Mouse (Mus musculus) forebrain, embryonic 11.5 days (tissue): Measurements from ENCODE around the gene Bst2. TPM values are rescaled to one million over a fixed set of nuclear protein-coding genes. Genes with fewer than 3 reads are reported as not detected.

Experiments
- ATAC-seq: fragments of 200-750 bp; cut with Nextera tagmentation; replicated peaks from 2 replicates; pipeline ENCODE4 v1.8.0; 2017; ENCODE audit warnings: moderate TSS enrichment; ENCODE audit not compliant: low FRiP score
- DNase-seq: peaks from one replicate; pipeline ENCODE4 v3.0.0-alpha.2; 2017; ENCODE audit warnings: low spot score
- H3K27ac ChIP-seq: fragments of 300-500 bp; sonication (generic); 2 replicates; pipeline ENCODE4 v1.5.1; 2014; ENCODE audit warnings: low read depth, low read length
- H3K27me3 ChIP-seq: fragments of 300-500 bp; sonication (generic); 2 replicates; pipeline ENCODE4 v1.6.1; 2014; ENCODE audit warnings: mild to moderate bottlenecking, low read length, mixed read lengths; ENCODE audit not compliant: control insufficient read depth, insufficient read depth
- H3K36me3 ChIP-seq: fragments of 300-500 bp; sonication (generic); 2 replicates; pipeline ENCODE4 v1.6.1; 2014; ENCODE audit warnings: mild to moderate bottlenecking, low read length, moderate library complexity, mixed read lengths; ENCODE audit not compliant: control insufficient read depth, insufficient read depth
- H3K4me1 ChIP-seq: fragments of 300-500 bp; sonication (generic); replicated peaks from 2 replicates; pipeline ENCODE4 v1.6.1; 2014; ENCODE audit warnings: low read length, mixed read lengths; ENCODE audit not compliant: control insufficient read depth, insufficient read depth
- H3K4me2 ChIP-seq: fragments of 300-500 bp; sonication (generic); 2 replicates; pipeline ENCODE4 v1.6.1; 2014; ENCODE audit warnings: low read depth, mild to moderate bottlenecking, low read length, moderate library complexity, mixed read lengths; ENCODE audit not compliant: severe bottlenecking
- H3K4me3 ChIP-seq: fragments of 300-500 bp; sonication (generic); 2 replicates; pipeline ENCODE4 v1.5.1; 2014; ENCODE audit warnings: low read depth, low read length
- H3K9ac ChIP-seq: fragments of 300-500 bp; sonication (generic); 2 replicates; pipeline ENCODE4 v1.6.1; 2014; ENCODE audit warnings: low read length
- H3K9me3 ChIP-seq: fragments of 300-500 bp; sonication (generic); 2 replicates; pipeline ENCODE4 v1.6.1; 2016; ENCODE audit warnings: low read length, mixed read lengths; ENCODE audit not compliant: control insufficient read depth
- WGBS: fragments of 180-500 bp; shearing (Covaris S2); extraction: QIAGEN DNeasy Blood & Tissue Kit; methylation state at CpG from one replicate; pipeline ENCODE4 v1.1.7; 2014; 5-methylcytosine and 5-hydroxymethylcytosine counted together
- polyA plus RNA-seq: library from polyadenylated mRNA; unstranded; fragments of >200 nt; fragmentation: Nextera tagmentation; extraction: Ambion mirVana; gene quantifications from 2 replicates; pipeline ENCODE4 v1.2.1, GENCODE M21; 2014

Gene Bst2
- polyA plus RNA-seq, 1 experiment from 2014 or later = 3.1 TPM

DNA sequence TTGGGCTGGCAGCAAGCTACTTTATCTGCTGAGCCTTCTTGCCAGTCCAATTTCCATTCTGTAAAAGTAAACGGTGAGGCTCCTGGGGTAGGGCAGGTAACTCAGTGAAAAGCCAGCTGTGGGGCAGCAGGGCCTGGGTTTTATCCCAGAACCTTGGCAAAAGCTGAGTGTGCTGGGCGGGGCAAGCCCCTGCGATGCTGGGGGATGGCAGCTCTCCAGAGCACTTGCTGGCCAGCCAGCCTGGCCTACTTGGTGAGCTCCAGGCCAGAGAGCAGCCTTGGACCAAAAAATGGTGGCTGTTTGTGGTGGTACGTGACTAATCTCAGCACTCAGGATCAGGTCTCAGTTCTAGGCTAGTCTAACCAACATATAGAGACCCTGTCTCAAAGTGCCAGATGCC lies 31.3 kb downstream of the Bst2 start:
- Histone ChIP-seq H3K4me3 (no peak overlapping the region), H3K36me3 (no peaks in the 10 kb centered on the region), H3K4me2 (no peak overlapping the region), H3K4me1 (peaks cover 5% of the 10 kb centered on the region; the same call in 1 of the 2 replicates), H3K27me3 (peaks cover 30% of the 10 kb centered on the region), H3K9ac (no peak overlapping the region), H3K27ac (no peak overlapping the region), H3K9me3 (no peaks in the 10 kb centered on the region)
- DNase-seq (no peak), ATAC-seq (no peak)
- WGBS = 84% methylated on average over 4 of the region's 4 CpGs

DNA sequence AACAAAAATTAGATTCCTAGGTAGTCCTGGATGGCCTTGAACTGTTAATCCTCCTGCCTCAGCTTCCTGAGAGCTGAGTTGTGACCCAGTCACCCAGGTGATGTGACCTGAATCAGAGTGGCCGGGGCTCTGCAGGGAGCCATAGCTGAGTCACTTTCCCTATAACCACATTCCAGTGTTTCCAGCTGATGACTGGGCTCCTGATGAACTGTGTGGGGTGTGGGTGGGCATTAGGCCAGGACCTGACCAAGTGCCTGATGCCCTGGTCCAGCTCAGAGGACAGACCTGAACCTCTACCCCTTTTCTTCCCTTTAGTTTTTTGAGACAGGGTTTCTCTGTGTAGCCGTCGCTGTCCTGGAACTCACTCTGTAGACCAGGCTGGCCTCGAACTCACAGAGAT lies 31.9 kb downstream of the Bst2 start:
- WGBS = 96% methylated on average over 4 of the region's 4 CpGs
- ATAC-seq (no peak), DNase-seq (no peak)
- Histone ChIP-seq H3K9ac (no peak overlapping the region), H3K4me1 (peaks cover 5% of the 10 kb centered on the region; the same call in 1 of the 2 replicates), H3K4me2 (no peak overlapping the region), H3K27me3 (peaks cover 30% of the 10 kb centered on the region), H3K4me3 (no peak overlapping the region), H3K36me3 (no peaks in the 10 kb centered on the region), H3K27ac (no peak overlapping the region), H3K9me3 (no peaks in the 10 kb centered on the region)

DNA sequence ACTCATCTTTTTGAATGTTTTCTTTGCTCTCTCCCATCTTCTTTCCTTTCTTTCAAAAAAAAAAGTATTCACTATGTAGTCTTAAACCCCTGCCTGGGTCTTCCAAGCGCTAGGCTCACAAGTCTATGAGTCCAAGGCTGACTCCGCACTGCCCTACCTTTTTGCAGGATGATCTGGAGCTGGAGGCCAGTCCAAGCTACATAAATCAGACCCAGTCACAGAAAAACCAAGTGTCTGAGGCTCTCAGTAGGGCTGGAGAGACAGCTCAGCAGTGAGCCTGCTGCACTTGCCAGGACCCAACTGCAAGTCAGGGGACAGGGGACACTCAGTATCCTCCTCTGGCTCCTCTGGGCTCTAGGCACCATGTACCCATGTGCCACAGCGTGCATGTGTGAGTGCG lies 32.9 kb downstream of the Bst2 start:
- H3K9ac ChIP-seq = no peak overlapping the region
- 83% methylated on average over 4 of the region's 4 CpGs for WGBS

DNA sequence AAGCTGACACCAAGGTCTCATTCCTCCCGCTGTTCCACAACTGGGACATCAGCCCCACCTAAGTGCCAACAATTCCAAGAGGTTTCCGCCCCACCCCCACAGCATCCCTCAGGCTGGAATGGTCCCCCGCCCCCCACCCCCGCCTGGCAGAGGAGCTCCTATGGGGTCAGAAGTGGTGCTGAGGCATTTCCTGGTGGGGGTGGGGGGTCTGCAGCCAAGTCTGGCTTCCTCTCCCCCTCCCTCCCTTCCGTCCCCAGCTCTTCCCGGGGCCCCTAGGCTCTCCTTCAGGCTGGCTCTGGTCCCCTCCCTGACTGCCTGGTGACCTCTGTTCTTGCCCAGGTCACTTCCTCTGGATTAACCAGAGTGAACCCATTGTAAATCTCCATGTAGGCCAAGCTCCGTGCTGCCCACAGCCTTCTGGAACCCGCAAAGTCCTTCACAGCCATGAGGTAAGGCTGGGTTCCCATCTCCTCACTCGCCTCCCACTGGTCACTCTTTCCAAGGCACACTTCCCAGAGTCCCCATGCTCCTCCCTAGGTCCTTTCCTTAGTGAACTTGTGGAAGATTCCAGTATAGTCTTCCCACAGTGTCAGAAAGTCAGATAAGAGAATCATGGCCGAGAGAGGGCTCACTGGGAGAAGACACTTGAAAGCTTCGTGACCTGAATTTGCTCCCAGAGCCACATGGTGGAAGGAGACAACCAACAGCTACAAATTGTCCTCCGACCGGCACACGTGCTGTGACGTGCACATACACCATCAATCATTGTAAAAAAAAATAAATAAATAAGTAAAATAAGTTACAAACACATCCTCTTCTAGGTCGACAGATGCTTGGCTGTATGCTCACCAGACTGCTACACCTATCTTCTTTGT lies 38.2 kb downstream of the Bst2 start:
- no peaks in the 10 kb centered on the region for H3K36me3 ChIP-seq
- no peaks in the 10 kb centered on the region for H3K27me3 ChIP-seq
- H3K4me1 ChIP-seq = peaks cover 6% of the 10 kb centered on the region; the same call in 1 of the 2 replicates
- H3K4me2 ChIP-seq = no peak overlapping the region
- H3K4me3 ChIP-seq = no peak overlapping the region
- WGBS = 50% methylated on average over 15 of the region's 16 CpGs
- H3K9me3 ChIP-seq = no peaks in the 10 kb centered on the region
- ATAC-seq = no peak
- no peak for DNase-seq
- no peak overlapping the region for H3K9ac ChIP-seq
- 0 out of 2 replicates have a peak overlapping the region, but pooled peaks have one; percentile 18 for H3K27ac ChIP-seq

More for the DNA sequence above, 32.9 kb downstream of the Bst2 start:
- peaks cover 30% of the 10 kb centered on the region for H3K27me3 ChIP-seq
- no peaks in the 10 kb centered on the region for H3K9me3 ChIP-seq
- no peaks in the 10 kb centered on the region for H3K36me3 ChIP-seq
- no peak overlapping the region for H3K4me2 ChIP-seq
- H3K4me1 ChIP-seq = peaks cover 5% of the 10 kb centered on the region; the same call in 1 of the 2 replicates
- DNase-seq = no peak
- no peak overlapping the region for H3K27ac ChIP-seq
- H3K4me3 ChIP-seq = no peak overlapping the region
- ATAC-seq = no peak

DNA sequence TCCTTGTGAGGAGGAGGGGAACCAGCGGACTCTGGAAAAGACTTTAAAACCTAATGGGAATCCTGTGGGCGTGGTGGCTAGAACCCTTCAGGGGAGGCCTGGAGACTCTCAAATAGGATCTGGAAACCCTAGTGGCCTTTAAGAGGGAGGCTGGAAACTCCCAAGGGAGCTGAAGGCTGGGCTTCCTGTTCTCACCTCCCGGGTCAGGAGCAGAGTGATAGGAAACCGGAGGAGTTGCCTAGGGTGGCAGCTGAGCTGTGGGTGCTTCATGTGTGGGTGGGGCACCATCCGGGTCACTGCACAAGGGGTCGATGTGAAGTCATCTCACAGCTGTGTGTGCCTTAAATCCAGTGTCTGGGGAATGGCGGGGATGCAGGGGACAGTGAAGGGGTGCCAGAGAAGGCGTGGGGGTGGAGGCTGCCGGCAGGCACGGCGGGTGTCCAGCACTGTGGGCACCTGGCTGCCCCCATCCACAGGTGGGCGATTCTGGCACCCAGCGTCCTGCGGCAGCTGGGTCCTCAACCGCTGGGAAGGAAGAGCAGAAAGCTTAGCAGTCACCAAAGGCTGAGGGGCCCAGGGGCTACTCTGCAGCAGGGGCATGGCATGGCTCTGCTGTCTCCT lies 39.3 kb downstream of the Bst2 start:
- Histone ChIP-seq H3K27ac (0 out of 2 replicates have a peak overlapping the region, but pooled peaks have one; percentile 18), H3K4me3 (no peak overlapping the region), H3K27me3 (no peaks in the 10 kb centered on the region), H3K4me2 (no peak overlapping the region), H3K9me3 (no peaks in the 10 kb centered on the region), H3K4me1 (peaks cover 6% of the 10 kb centered on the region; the same call in 1 of the 2 replicates), H3K9ac (no peak overlapping the region), H3K36me3 (no peaks in the 10 kb centered on the region)
- 29% methylated on average over 15 of the region's 15 CpGs for WGBS
- DNase-seq (no peak), ATAC-seq (no peak)

DNA sequence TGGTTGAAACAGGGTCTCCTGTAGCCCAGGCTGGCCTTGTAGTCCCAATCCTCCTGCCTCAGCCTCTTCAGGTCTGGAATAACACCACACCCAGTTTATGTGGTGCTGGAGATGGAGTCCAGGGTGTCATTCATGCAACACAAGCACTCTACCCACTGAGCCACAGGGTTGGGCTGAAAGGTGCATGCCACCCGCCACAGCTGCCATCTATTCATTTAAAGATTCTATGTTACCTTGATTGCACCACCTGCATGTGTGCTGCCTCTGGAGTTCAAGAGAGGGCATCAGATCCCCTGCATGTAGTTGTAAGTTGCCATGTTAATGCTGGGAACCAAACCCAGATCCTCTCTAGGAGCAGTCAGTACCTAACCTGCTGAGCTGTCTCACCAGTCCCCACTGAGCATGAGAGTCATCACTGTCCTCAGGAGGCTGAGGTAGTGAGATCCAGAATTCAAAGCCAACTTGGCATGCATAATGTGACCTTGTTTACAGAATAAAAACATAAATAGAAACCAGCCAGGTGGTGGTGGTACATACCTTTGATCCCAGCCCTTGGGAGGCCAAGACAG lies 40.1 kb downstream of the Bst2 start:
- 93% methylated on average over 1 of the region's 1 CpGs for WGBS
- peaks cover 2% of the 10 kb centered on the region; the same call in 1 of the 2 replicates for H3K36me3 ChIP-seq
- no peak overlapping the region for H3K9ac ChIP-seq
- ATAC-seq = no peak
- no peak overlapping the region for H3K4me2 ChIP-seq
- H3K27me3 ChIP-seq = no peaks in the 10 kb centered on the region
- H3K9me3 ChIP-seq = no peaks in the 10 kb centered on the region
- no peak overlapping the region for H3K27ac ChIP-seq
- no peak for DNase-seq
- no peak overlapping the region for H3K4me3 ChIP-seq
- peaks cover 6% of the 10 kb centered on the region; the same call in 1 of the 2 replicates for H3K4me1 ChIP-seq

DNA sequence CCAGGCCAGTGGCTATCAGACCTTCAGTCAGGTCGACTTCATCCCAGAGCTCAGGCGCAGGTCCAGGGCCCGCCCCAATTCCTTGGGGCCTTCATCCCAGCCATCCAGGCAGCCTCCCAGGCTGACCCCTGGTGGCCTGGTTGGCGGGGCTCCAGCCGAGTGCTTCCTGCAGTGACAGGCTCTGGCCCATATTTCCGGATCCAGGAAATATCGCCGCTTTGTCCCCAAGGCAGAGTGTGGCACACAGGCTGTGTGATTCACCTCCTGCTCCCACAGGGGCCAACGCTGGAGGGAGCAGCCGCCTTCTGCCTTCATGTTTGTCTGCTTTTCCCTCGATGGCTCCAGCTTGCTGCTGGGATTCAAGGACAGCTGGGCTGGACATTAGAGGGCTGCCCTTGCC lies 40.8 kb downstream of the Bst2 start:
- H3K27ac ChIP-seq = no peak overlapping the region; the same call in 1 of the 2 replicates
- H3K9ac ChIP-seq = no peak overlapping the region
- no peak overlapping the region for H3K4me2 ChIP-seq
- no peak for DNase-seq
- peaks cover 2% of the 10 kb centered on the region; the same call in 1 of the 2 replicates for H3K36me3 ChIP-seq
- no peak overlapping the region for H3K4me3 ChIP-seq
- WGBS = 63% methylated on average over 11 of the region's 11 CpGs
- H3K9me3 ChIP-seq = no peaks in the 10 kb centered on the region
- ATAC-seq = no peak
- H3K27me3 ChIP-seq = no peaks in the 10 kb centered on the region
- peaks cover 6% of the 10 kb centered on the region; the same call in 1 of the 2 replicates for H3K4me1 ChIP-seq

DNA sequence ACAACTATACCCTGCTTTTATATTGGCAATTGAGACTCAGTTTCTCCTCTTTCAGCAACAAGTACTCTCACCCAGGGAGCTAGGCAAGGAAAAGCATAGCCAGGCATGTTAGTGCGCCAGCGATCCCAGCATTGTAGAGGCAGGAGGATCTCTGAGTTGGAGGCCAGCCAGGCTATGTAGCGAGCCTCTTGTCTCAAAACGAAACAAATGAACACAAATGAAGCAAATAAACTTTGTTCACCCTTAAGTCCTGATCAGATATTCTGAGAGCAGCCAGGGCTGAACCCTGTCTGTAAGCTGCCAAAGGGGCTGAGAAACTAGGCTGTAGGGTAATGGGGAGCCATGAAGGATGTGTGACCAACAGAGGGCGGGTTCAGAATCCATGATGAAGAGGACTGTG lies 41.4 kb downstream of the Bst2 start:
- ATAC-seq = no peak
- no peak for DNase-seq
- Histone ChIP-seq H3K36me3 (peaks cover 2% of the 10 kb centered on the region; the same call in 1 of the 2 replicates), H3K4me1 (peaks cover 6% of the 10 kb centered on the region; the same call in 1 of the 2 replicates), H3K4me3 (no peak overlapping the region), H3K9me3 (no peaks in the 10 kb centered on the region), H3K27ac (no peak overlapping the region; the same call in 1 of the 2 replicates), H3K4me2 (no peak overlapping the region), H3K27me3 (no peaks in the 10 kb centered on the region), H3K9ac (no peak overlapping the region)
- 95% methylated on average over 5 of the region's 5 CpGs for WGBS
